Mouse (Mus musculus) E14TG2a.4 (cell line): ENCODE data around the gene Epb41l5.
A peak's percentile ranks its signal among the peaks of the same experiment; 100 is the strongest.

Experiments used
- H3K27me3 ChIP-seq: 2 replicates; pipeline ENCODE4 v1.6.1; 2014; ENCODE audit warnings: low read length, control low read depth; ENCODE audit not compliant: insufficient read depth
- H3K36me3 ChIP-seq: 2 replicates; pipeline ENCODE4 v1.6.1; 2014; ENCODE audit warnings: low read length, control low read depth; ENCODE audit not compliant: insufficient read depth
- H3K4me1 ChIP-seq: replicated peaks from 2 replicates; pipeline ENCODE4 v1.6.1; 2014; ENCODE audit warnings: low read depth, low read length, control low read depth
- H3K4me3 ChIP-seq: replicated peaks from 2 replicates; pipeline ENCODE4 v1.5.1; 2014; ENCODE audit warnings: mild to moderate bottlenecking, low read length
- H3K9me3 ChIP-seq: 2 replicates; pipeline ENCODE4 v1.6.1; 2014; ENCODE audit warnings: low read length, control low read depth
- CTCF ChIP-seq: conservative IDR thresholded peaks from 2 replicates; pipeline ENCODE4 v1.5.1; 2014; ENCODE audit warnings: low read length
- NANOG ChIP-seq: IDR thresholded peaks from 2 replicates; pipeline ENCODE4 v1.6.1; 2014; ENCODE audit warnings: borderline replicate concordance, low read length, mixed read lengths
- POU5F1 ChIP-seq: IDR thresholded peaks from 2 replicates; pipeline ENCODE4 v1.6.1; 2014; ENCODE audit warnings: low read length, borderline replicate concordance

Epb41l5 gene

DNA sequence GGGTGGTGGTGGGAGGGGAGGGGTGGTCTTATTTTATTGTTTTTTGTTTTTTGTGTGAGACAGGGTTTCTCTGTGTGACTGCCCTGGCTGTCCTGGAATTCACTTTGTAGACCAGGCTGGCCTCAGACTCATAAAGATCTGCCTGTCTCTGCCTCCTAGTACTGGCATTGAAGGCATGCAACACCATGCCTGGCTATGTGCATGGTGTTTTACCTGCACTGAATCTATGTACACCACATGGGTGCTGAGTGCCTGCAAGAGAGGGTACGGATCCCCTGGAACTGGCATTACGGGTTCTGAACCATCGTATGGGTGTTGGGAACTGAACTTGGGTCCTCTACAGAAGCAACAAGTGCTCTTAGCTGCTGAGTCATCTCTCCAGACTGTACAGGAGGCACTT is 142.8 kb downstream of the Epb41l5 start:
- peaks cover 58% of the 10 kb centered on the region for H3K4me1 ChIP-seq
- no peak overlapping the region for H3K4me3 ChIP-seq
- no peaks in the 10 kb centered on the region for H3K36me3 ChIP-seq
- TF ChIP-seq POU5F1 (no peak), CTCF (no peak), NANOG (no peak)
- H3K9me3 ChIP-seq = peaks cover 9% of the 10 kb centered on the region
- H3K27me3 ChIP-seq = peaks cover 42% of the 10 kb centered on the region

DNA sequence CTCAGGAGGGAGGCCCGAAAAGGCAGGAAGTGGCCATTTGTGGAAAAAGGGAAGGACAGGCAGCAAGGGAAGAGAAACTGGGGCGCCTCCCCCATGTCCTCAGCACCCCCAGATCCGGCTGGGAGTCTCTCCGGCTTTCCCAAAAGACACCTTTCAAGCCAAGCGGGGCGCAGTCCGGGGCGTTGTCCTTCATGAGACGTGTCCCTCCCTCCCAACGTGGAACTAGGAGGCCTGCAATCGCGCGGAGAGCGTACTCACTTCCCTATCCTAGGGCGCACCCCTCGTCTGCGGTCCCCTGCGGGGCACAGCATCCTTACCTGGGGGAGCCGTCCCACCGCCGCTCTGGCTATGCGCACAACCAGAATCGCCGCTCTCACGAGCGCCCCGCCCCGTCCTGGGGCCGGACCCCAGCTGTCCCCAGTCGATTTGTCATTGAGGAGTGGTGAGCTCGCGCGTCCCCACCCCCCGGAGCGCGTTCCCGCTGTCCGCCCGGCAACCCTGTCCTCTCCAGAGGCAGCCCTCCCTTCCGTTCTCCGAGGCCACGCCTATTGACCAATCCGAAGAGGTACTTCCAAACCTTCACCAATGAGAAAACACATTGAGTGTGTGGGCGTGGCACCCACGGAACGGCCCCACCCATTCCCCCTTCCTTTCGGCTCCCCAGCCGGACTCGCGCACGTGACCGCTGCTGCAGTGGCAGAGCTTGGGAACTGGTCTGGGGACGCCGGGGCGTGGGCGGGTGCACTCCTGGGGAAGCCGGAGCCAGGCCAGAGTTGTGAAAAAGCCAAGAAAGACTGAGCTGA is 144.3 kb downstream of the Epb41l5 start, which contains the start of gene Ralb:
Ralb (minus strand) TSS at position 535 of the 803 bp plus-strand sequence.
- Histone ChIP-seq H3K27me3 (peaks cover 33% of the 10 kb centered on the region), H3K4me3 (peak within 1 kb of the TSS; percentile 94), H3K4me1 (peaks cover 61% of the 10 kb centered on the region), H3K36me3 (no peaks in the 10 kb centered on the region), H3K9me3 (peaks cover 9% of the 10 kb centered on the region)
- TF ChIP-seq NANOG (no peak), CTCF (no peak), POU5F1 (no peak)

DNA sequence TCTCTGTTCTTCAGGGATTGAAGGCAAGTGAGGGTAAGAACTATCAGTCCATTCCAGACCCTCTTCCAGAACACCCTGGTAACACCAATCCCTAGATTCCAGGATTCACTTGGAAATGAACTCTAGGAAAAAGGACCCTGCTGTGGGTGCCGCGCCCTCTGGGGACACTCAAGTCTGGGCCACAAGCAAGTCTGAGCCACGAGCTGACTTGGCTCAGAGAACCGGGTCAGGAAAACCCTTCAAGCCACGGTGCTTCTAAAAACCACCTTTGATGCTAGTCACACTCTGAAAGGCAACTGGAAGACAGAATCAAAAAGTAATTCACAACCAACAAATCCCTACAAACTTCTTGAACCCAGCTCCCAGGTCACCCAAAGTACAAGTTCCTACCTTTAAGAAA is 145.0 kb downstream of the Epb41l5 start:
- Histone ChIP-seq H3K4me3 (peak overlapping the region; percentile 94), H3K9me3 (peaks cover 9% of the 10 kb centered on the region), H3K4me1 (peaks cover 63% of the 10 kb centered on the region), H3K27me3 (peaks cover 26% of the 10 kb centered on the region), H3K36me3 (no peaks in the 10 kb centered on the region)
- TF ChIP-seq NANOG (no peak), CTCF (no peak)

DNA sequence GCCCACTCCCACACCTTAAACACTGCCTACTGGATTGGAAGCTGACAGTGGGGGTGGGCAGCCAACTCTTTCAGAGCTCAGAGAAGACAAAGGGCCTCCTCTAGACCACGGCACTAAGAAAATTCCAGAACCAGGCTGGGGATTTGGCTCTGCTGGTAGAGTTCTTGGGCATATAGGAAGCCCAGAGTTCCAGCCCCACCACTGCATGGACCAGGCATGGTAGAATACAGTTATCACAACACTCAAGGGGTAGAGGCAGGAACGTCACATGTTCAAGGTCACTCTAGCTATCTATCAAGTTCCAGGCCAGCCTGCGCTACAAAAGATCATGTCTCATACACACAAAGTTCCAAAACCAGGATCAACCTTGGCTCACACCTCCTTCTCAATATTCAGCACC is 145.6 kb downstream of the Epb41l5 start:
- H3K9me3 ChIP-seq = peaks cover 9% of the 10 kb centered on the region
- TF ChIP-seq CTCF (no peak), POU5F1 (no peak), NANOG (no peak)

DNA sequence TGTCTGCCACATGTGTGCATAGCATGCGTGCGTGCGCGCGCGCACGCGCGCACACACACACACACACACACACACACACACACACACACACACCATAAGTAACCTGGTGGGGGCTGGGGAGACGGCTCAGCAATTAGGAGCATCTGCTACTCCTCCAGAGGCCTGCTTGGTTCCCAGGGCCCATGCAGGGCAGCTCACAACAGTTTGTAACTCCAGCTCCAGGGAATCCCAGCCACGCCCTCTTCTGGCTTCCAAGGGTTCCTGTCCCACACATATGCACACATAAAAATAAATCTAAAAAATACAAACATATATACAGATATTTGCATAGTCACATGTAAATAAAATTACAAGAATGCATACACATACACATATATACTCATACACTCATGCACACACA is 146.1 kb downstream of the Epb41l5 start:
- no peaks in the 10 kb centered on the region for H3K36me3 ChIP-seq
- H3K27me3 ChIP-seq = peaks cover 18% of the 10 kb centered on the region
- peaks cover 9% of the 10 kb centered on the region for H3K9me3 ChIP-seq
- H3K4me1 ChIP-seq = peaks cover 66% of the 10 kb centered on the region
- TF ChIP-seq POU5F1 (no peak), CTCF (no peak)
- H3K4me3 ChIP-seq = no peak overlapping the region

More for the DNA sequence above, 145.6 kb downstream of the Epb41l5 start:
- H3K36me3 ChIP-seq = no peaks in the 10 kb centered on the region
- H3K4me3 ChIP-seq = peak overlapping the region; percentile 94
- H3K27me3 ChIP-seq = peaks cover 22% of the 10 kb centered on the region
- peaks cover 63% of the 10 kb centered on the region for H3K4me1 ChIP-seq

DNA sequence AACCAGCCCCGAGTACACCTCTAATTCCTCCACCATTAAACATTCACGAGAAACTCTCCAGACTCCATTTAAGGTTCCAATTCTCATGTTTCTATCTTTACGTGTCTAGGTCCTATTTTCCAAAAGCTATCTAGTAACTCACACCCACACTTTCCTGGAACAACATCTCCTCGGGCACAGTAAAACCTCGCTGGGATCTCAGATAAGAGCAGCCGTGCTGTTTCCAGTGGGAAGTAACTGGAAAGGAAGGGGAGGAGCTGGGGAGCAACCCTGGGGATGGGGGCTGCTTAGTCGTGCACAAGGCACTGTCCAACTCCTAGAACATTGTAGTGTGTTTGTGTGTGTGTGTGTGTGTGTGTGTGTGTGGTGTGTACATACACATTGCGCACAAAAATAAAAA is 146.9 kb downstream of the Epb41l5 start:
- Histone ChIP-seq H3K36me3 (no peaks in the 10 kb centered on the region), H3K9me3 (peaks cover under 1% of the 10 kb centered on the region), H3K4me1 (peaks cover 75% of the 10 kb centered on the region), H3K27me3 (peaks cover 10% of the 10 kb centered on the region), H3K4me3 (no peak overlapping the region)
- TF ChIP-seq CTCF (no peak), NANOG (no peak), POU5F1 (no peak)

DNA sequence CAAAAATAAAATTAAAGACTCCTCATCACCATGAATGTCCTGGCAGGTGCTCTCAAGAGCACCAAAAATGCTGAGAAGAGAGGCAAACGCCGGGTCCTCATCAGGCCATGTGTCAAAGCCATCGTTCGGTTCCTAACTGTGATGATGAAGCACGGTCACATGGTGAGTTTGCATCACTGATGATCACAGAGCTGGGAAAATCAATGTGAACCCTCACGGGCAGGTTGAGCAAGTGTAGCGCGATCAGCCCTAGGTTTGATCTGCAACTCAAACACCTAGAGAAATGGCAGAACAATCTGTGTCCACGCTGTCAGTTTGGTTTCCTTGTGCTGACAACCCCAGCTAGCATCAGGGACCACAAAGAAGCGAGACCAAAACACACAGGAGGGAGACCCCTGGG is 149.3 kb downstream of the Epb41l5 start:
- Histone ChIP-seq H3K4me1 (peaks cover 88% of the 10 kb centered on the region), H3K4me3 (peak overlapping the region; percentile 56; the same call in 1 of the 2 replicates), H3K36me3 (no peaks in the 10 kb centered on the region), H3K9me3 (no peaks in the 10 kb centered on the region), H3K27me3 (no peaks in the 10 kb centered on the region)
- TF ChIP-seq CTCF (no peak), NANOG (no peak), POU5F1 (no peak)

DNA sequence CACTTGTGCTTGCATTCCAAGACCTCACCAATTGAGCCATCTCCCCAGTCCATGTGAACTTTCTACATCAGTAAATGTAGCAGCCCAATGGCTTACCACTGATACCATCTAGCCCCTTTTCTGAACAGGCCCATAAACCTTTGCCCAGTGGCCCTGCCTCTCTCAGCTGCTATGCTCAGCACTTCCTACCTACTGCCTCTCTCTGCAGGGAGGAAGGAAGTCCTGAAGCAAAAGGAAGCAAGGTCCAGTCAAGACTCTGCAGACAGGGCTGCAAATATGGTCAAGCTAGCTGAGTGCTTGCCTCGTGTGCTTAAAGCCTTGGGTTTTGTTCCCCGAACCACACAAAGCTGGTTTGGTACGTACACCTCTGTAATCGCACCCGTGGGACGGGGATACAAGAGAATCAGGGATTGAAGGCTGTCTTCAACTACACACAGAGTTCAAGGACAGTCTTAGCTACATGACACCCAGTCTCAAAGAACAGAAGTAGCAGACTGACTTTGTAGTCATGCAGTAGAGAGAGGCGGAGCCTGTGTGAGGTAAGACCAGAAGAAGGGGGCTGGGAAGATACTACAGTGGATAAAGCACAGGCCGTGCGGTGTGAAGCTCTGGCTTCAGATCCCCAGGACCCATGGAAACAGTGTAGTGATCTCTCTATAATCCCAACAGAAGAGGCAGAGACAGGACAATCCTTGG is 150.1 kb downstream of the Epb41l5 start:
- H3K36me3 ChIP-seq = no peaks in the 10 kb centered on the region
- H3K4me3 ChIP-seq = peak overlapping the region; percentile 56
- no peaks in the 10 kb centered on the region for H3K9me3 ChIP-seq
- TF ChIP-seq NANOG (no peak), POU5F1 (no peak), CTCF (no peak)
- H3K27me3 ChIP-seq = no peaks in the 10 kb centered on the region
- H3K4me1 ChIP-seq = peaks cover 88% of the 10 kb centered on the region
